Mouse (Mus musculus): ENCODE measurements around the gene Zfp366. TPM values are rescaled to one million over a fixed set of nuclear protein-coding genes. Genes with fewer than 3 reads are reported as not detected.

The Zfp366 gene
- polyA plus RNA-seq, 1 experiment from 2014 or later: 0.62 TPM

DNA sequence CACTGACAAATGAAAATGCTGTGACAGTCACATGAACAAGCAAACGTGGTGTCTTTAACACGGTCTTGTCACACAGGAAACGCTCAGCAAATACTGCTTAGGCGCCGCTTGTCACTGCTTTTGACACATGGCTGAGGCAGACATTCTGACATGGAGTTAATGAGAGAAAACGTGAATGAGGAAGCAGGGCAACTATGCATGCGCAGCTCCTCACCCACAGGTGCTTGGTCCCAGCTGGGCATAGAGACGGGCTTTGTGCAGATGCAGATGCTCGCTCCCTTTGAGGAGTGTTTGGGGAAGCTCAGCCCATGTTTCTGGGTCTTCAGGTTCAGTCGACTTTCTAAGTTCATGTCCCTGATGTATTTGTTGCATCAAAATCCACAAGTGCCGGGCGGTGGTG is 11.7 kb downstream of the Zfp366 start:
- WGBS: 78% methylated on average over 12 of the region's 12 CpGs
- no peaks in the 10 kb centered on the region for H3K36me3 ChIP-seq (ENCODE audit: control insufficient read depth, insufficient read depth, low read length)
- no peaks in the 10 kb centered on the region for H3K4me1 ChIP-seq (ENCODE audit: control insufficient read depth, insufficient read depth, low read length)
- no peak overlapping the region for H3K4me3 ChIP-seq (ENCODE audit: low read depth, low read length)
- H3K9ac ChIP-seq (replicated peaks; ENCODE audit: low read depth, low read length): no peak overlapping the region
- H3K27ac ChIP-seq (ENCODE audit: low read depth, low read length): no peak overlapping the region
- no peak for ATAC-seq (ENCODE audit: low read depth)
- no peaks in the 10 kb centered on the region for H3K9me3 ChIP-seq (ENCODE audit: control insufficient read depth, low read length)
- no peak overlapping the region for H3K4me2 ChIP-seq (ENCODE audit: low read depth, low read length)
- H3K27me3 ChIP-seq (ENCODE audit: control insufficient read depth, insufficient read depth, low read length): no peaks in the 10 kb centered on the region

GRCm38 (mm10) chr13:99196865-99197264 is 12.2 kb downstream of the Zfp366 start:
- Histone ChIP-seq H3K9me3 (ENCODE audit: control insufficient read depth, low read length) (no peaks in the 10 kb centered on the region), H3K27ac (ENCODE audit: low read depth, low read length) (no peak overlapping the region), H3K4me1 (ENCODE audit: control insufficient read depth, insufficient read depth, low read length) (no peaks in the 10 kb centered on the region), H3K4me2 (ENCODE audit: low read depth, low read length) (no peak overlapping the region), H3K9ac (replicated peaks; ENCODE audit: low read depth, low read length) (no peak overlapping the region), H3K27me3 (ENCODE audit: control insufficient read depth, insufficient read depth, low read length) (no peaks in the 10 kb centered on the region), H3K4me3 (ENCODE audit: low read depth, low read length) (no peak overlapping the region), H3K36me3 (ENCODE audit: control insufficient read depth, insufficient read depth, low read length) (no peaks in the 10 kb centered on the region)
- 81% methylated on average over 4 of the region's 4 CpGs for WGBS
- no peak for ATAC-seq (ENCODE audit: low read depth)

- Histone ChIP-seq H3K27me3 (ENCODE audit: control insufficient read depth, insufficient read depth, low read length) (no peaks in the 10 kb centered on the region), H3K27ac (ENCODE audit: low read depth, low read length) (no peak overlapping the region), H3K9me3 (ENCODE audit: control insufficient read depth, low read length) (no peaks in the 10 kb centered on the region), H3K4me2 (ENCODE audit: low read depth, low read length) (no peak overlapping the region), H3K4me1 (ENCODE audit: control insufficient read depth, insufficient read depth, low read length) (no peaks in the 10 kb centered on the region), H3K4me3 (ENCODE audit: low read depth, low read length) (no peak overlapping the region), H3K36me3 (ENCODE audit: control insufficient read depth, insufficient read depth, low read length) (no peaks in the 10 kb centered on the region), H3K9ac (replicated peaks; ENCODE audit: low read depth, low read length) (no peak overlapping the region)
- WGBS: 57% methylated on average over 16 of the region's 16 CpGs
- no peak for ATAC-seq (ENCODE audit: low read depth)
Observed at GRCm38 (mm10) chr13:99201647-99202574, 17.3 kb downstream of the Zfp366 start.

GRCm38 (mm10) chr13:99207214-99207613 is 22.6 kb downstream of the Zfp366 start:
- no peaks in the 10 kb centered on the region for H3K9me3 ChIP-seq (ENCODE audit: control insufficient read depth, low read length)
- no peaks in the 10 kb centered on the region for H3K4me1 ChIP-seq (ENCODE audit: control insufficient read depth, insufficient read depth, low read length)
- ATAC-seq (ENCODE audit: low read depth): no peak
- H3K4me2 ChIP-seq (ENCODE audit: low read depth, low read length): no peak overlapping the region
- 94% methylated on average over 9 of the region's 9 CpGs for WGBS
- no peak overlapping the region for H3K4me3 ChIP-seq (ENCODE audit: low read depth, low read length)
- H3K27me3 ChIP-seq (ENCODE audit: control insufficient read depth, insufficient read depth, low read length): no peaks in the 10 kb centered on the region
- no peaks in the 10 kb centered on the region for H3K36me3 ChIP-seq (ENCODE audit: control insufficient read depth, insufficient read depth, low read length)
- H3K9ac ChIP-seq (replicated peaks; ENCODE audit: low read depth, low read length): no peak overlapping the region
- no peak overlapping the region for H3K27ac ChIP-seq (ENCODE audit: low read depth, low read length)

DNA sequence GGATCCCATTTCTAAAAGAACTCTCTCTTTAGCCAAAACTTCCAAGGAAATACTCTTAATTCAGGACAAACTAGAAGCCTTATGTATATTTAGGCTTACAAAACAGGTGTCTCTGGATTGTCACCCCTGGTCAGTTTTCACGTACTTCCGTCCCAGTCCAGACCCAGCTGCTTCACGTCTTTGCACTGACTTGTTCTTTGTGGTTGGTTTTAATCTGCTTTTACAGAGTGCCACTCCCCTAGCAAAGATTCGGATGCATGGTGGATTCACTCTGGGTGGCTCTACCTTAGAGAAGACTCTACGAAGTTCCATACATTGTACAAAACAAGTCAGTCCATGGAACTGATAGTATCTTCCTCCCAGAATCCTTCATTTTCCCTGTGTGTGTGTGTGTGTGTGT is 25.2 kb downstream of the Zfp366 start:
- 94% methylated on average over 5 of the region's 5 CpGs for WGBS
- no peak overlapping the region for H3K4me3 ChIP-seq (ENCODE audit: low read depth, low read length)
- H3K9me3 ChIP-seq (ENCODE audit: control insufficient read depth, low read length): no peaks in the 10 kb centered on the region
- no peak overlapping the region for H3K27ac ChIP-seq (ENCODE audit: low read depth, low read length)
- no peaks in the 10 kb centered on the region for H3K4me1 ChIP-seq (ENCODE audit: control insufficient read depth, insufficient read depth, low read length)
- no peak overlapping the region for H3K4me2 ChIP-seq (ENCODE audit: low read depth, low read length)
- no peak overlapping the region for H3K9ac ChIP-seq (replicated peaks; ENCODE audit: low read depth, low read length)
- H3K27me3 ChIP-seq (ENCODE audit: control insufficient read depth, insufficient read depth, low read length): no peaks in the 10 kb centered on the region
- no peaks in the 10 kb centered on the region for H3K36me3 ChIP-seq (ENCODE audit: control insufficient read depth, insufficient read depth, low read length)
- no peak for ATAC-seq (ENCODE audit: low read depth)

DNA sequence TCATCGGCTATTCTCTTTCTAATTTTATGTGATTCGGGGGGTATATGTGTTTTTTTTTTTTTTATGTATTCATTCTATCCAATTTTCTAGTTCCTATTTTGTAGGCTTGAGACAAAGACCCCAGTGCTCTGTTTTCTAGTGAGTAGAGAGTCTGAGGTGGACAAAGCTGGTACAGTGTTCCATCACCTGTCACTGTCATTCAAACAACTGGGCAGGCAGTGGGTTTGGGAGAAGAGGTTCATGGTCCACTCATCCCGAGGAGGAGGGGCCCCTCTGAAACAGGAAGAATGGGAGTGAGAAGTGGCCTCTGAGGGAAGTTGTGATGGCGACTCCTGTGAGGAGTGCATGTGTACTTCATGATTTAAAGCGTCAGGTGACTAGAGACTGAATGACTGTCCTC is 26.2 kb downstream of the Zfp366 start:
- Histone ChIP-seq H3K4me2 (ENCODE audit: low read depth, low read length) (no peak overlapping the region), H3K4me3 (ENCODE audit: low read depth, low read length) (no peak overlapping the region), H3K36me3 (ENCODE audit: control insufficient read depth, insufficient read depth, low read length) (no peaks in the 10 kb centered on the region), H3K4me1 (ENCODE audit: control insufficient read depth, insufficient read depth, low read length) (no peaks in the 10 kb centered on the region), H3K9me3 (ENCODE audit: control insufficient read depth, low read length) (no peaks in the 10 kb centered on the region), H3K9ac (replicated peaks; ENCODE audit: low read depth, low read length) (no peak overlapping the region), H3K27ac (ENCODE audit: low read depth, low read length) (no peak overlapping the region), H3K27me3 (ENCODE audit: control insufficient read depth, insufficient read depth, low read length) (no peaks in the 10 kb centered on the region)
- 83% methylated on average over 5 of the region's 5 CpGs for WGBS
- ATAC-seq (ENCODE audit: low read depth): no peak

- ATAC-seq (ENCODE audit: low read depth): no peak
- no peak overlapping the region for H3K27ac ChIP-seq (ENCODE audit: low read depth, low read length)
- no peaks in the 10 kb centered on the region for H3K27me3 ChIP-seq (ENCODE audit: control insufficient read depth, insufficient read depth, low read length)
- no peaks in the 10 kb centered on the region for H3K9me3 ChIP-seq (ENCODE audit: control insufficient read depth, low read length)
- H3K9ac ChIP-seq (replicated peaks; ENCODE audit: low read depth, low read length): no peak overlapping the region
- H3K36me3 ChIP-seq (ENCODE audit: control insufficient read depth, insufficient read depth, low read length): no peaks in the 10 kb centered on the region
- WGBS: 85% methylated on average over 5 of the region's 5 CpGs
- no peaks in the 10 kb centered on the region for H3K4me1 ChIP-seq (ENCODE audit: control insufficient read depth, insufficient read depth, low read length)
- H3K4me3 ChIP-seq (ENCODE audit: low read depth, low read length): no peak overlapping the region
- H3K4me2 ChIP-seq (ENCODE audit: low read depth, low read length): no peak overlapping the region
Observed at GRCm38 (mm10) chr13:99212976-99213375, 28.4 kb downstream of the Zfp366 start.

GRCm38 (mm10) chr13:99216005-99216404 is 31.4 kb downstream of the Zfp366 start:
- no peaks in the 10 kb centered on the region for H3K4me1 ChIP-seq (ENCODE audit: control insufficient read depth, insufficient read depth, low read length)
- H3K9me3 ChIP-seq (ENCODE audit: control insufficient read depth, low read length): no peaks in the 10 kb centered on the region
- H3K9ac ChIP-seq (replicated peaks; ENCODE audit: low read depth, low read length): no peak overlapping the region
- 73% methylated on average over 2 of the region's 2 CpGs for WGBS
- no peaks in the 10 kb centered on the region for H3K36me3 ChIP-seq (ENCODE audit: control insufficient read depth, insufficient read depth, low read length)
- ATAC-seq (ENCODE audit: low read depth): no peak
- H3K4me3 ChIP-seq (ENCODE audit: low read depth, low read length): no peak overlapping the region
- H3K4me2 ChIP-seq (ENCODE audit: low read depth, low read length): no peak overlapping the region
- no peak overlapping the region for H3K27ac ChIP-seq (ENCODE audit: low read depth, low read length)
- H3K27me3 ChIP-seq (ENCODE audit: control insufficient read depth, insufficient read depth, low read length): no peaks in the 10 kb centered on the region

- Histone ChIP-seq H3K4me3 (ENCODE audit: low read depth, low read length) (no peak overlapping the region), H3K4me2 (ENCODE audit: low read depth, low read length) (no peak overlapping the region), H3K9me3 (ENCODE audit: control insufficient read depth, low read length) (no peaks in the 10 kb centered on the region), H3K9ac (replicated peaks; ENCODE audit: low read depth, low read length) (no peak overlapping the region), H3K27me3 (ENCODE audit: control insufficient read depth, insufficient read depth, low read length) (no peaks in the 10 kb centered on the region), H3K27ac (ENCODE audit: low read depth, low read length) (no peak overlapping the region), H3K4me1 (ENCODE audit: control insufficient read depth, insufficient read depth, low read length) (no peaks in the 10 kb centered on the region), H3K36me3 (ENCODE audit: control insufficient read depth, insufficient read depth, low read length) (no peaks in the 10 kb centered on the region)
- WGBS: 9% methylated on average over 4 of the region's 4 CpGs
- no peak for ATAC-seq (ENCODE audit: low read depth)
Observed at GRCm38 (mm10) chr13:99217984-99218383, 33.4 kb downstream of the Zfp366 start.

All from neural tube, embryonic 14.5 days (tissue).